Mouse (Mus musculus) midbrain, embryonic 12.5 days (tissue): ENCODE results near the gene Kcnip1. TPM values are rescaled to one million over a fixed set of nuclear protein-coding genes. Genes with fewer than 3 reads are reported as not detected.

Source experiments
- ATAC-seq: fragments of 200-750 bp; cut with Nextera tagmentation; 2 replicates; pipeline ENCODE4 v1.8.0; 2017; ENCODE audit warnings: low read depth, moderate TSS enrichment, moderate library complexity; ENCODE audit not compliant: low FRiP score
- H3K27ac ChIP-seq: fragments of 300-500 bp; sonication (generic); replicated peaks from 2 replicates; pipeline ENCODE4 v1.5.1; 2016; ENCODE audit warnings: mild to moderate bottlenecking
- H3K27me3 ChIP-seq: fragments of 300-500 bp; sonication (generic); 2 replicates; pipeline ENCODE4 v1.6.1; 2016; ENCODE audit warnings: mild to moderate bottlenecking
- H3K36me3 ChIP-seq: fragments of 300-500 bp; sonication (generic); 2 replicates; pipeline ENCODE4 v1.6.1; 2016
- H3K4me1 ChIP-seq: fragments of 300-500 bp; sonication (generic); 2 replicates; pipeline ENCODE4 v1.6.1; 2016
- H3K4me2 ChIP-seq: fragments of 300-500 bp; sonication (generic); replicated peaks from 2 replicates; pipeline ENCODE4 v1.6.1; 2016; ENCODE audit warnings: mild to moderate bottlenecking, moderate library complexity
- H3K4me3 ChIP-seq: fragments of 300-500 bp; sonication (generic); 2 replicates; pipeline ENCODE4 v1.5.1; 2016; ENCODE audit warnings: mild to moderate bottlenecking
- H3K9ac ChIP-seq: fragments of 300-500 bp; sonication (generic); replicated peaks from 2 replicates; pipeline ENCODE4 v1.6.1; 2016; ENCODE audit warnings: mild to moderate bottlenecking, moderate library complexity
- H3K9me3 ChIP-seq: fragments of 300-500 bp; sonication (generic); 2 replicates; pipeline ENCODE4 v1.6.1; 2016; ENCODE audit warnings: mild to moderate bottlenecking
- WGBS: fragments of 180-500 bp; shearing (Covaris S2); methylation state at CpG from one replicate; pipeline ENCODE4 v1.1.7; 2016; 5-methylcytosine and 5-hydroxymethylcytosine counted together
- polyA plus RNA-seq: library from polyadenylated mRNA; unstranded; fragments of >200 nt; fragmentation: Nextera tagmentation; extraction: Ambion mirVana; gene quantifications from 2 replicates; pipeline ENCODE4 v1.2.1, GENCODE M21; 2016

Kcnip1 gene
- polyA plus RNA-seq, 1 experiment from 2014 or later: 15.5 TPM

DNA sequence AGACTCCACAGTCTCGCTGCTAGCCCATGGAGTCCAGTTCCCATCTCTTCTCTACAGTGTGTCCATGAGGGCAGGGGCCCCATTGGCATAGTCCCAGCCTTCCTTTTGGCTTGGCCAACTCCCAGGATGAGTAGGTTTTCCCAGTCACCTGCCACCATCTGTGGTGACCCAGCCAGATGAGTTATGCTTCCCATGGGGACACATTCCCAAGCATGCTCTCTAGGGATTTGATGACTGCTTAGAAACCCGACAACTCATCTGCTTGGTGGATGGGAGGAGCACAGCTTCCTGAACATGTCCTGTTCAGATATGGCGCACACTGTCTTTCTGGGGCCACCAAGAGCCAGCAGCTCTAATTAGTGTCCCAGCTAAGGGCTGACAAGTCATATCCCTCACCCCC, 252.8 kb downstream of the Kcnip1 start:
- Histone ChIP-seq H3K27me3 (0 out of 2 replicates have a peak, but pooled peaks cover 5% of the 10 kb centered on the region), H3K4me2 (no peak overlapping the region), H3K4me1 (peaks cover 7% of the 10 kb centered on the region; the same call in 1 of the 2 replicates), H3K36me3 (no peaks in the 10 kb centered on the region), H3K27ac (no peak overlapping the region), H3K9me3 (no peaks in the 10 kb centered on the region), H3K4me3 (no peak overlapping the region), H3K9ac (no peak overlapping the region)
- 84% methylated on average over 3 of the region's 3 CpGs for WGBS
- ATAC-seq: no peak

DNA sequence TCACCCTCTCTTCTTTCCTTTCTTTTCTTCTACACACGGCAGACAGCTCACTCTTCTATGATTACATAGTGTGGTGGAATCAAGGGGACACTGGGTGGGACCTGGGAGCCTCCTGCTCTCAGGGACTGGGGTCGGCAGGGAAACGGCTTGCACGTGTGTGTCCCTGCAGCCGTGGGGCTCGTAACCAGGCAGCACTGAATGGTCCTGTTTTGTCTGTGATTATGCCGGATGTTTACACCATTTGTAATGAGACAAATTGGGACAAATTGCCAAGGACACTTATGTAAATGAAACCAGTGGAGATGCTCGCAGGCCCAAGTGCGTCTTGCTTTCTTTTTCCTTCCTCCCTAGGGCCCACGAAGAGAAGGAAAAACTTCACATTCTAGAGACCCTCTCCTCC, 256.5 kb downstream of the Kcnip1 start:
- H3K27ac ChIP-seq: no peak overlapping the region
- no peak for ATAC-seq
- H3K4me1 ChIP-seq: no peaks in the 10 kb centered on the region
- no peak overlapping the region for H3K4me3 ChIP-seq
- peaks cover 13% of the 10 kb centered on the region; the same call in 1 of the 2 replicates for H3K27me3 ChIP-seq
- H3K9me3 ChIP-seq: no peaks in the 10 kb centered on the region
- H3K36me3 ChIP-seq: no peaks in the 10 kb centered on the region
- WGBS: 64% methylated on average over 10 of the region's 10 CpGs
- H3K9ac ChIP-seq: no peak overlapping the region
- H3K4me2 ChIP-seq: no peak overlapping the region

DNA sequence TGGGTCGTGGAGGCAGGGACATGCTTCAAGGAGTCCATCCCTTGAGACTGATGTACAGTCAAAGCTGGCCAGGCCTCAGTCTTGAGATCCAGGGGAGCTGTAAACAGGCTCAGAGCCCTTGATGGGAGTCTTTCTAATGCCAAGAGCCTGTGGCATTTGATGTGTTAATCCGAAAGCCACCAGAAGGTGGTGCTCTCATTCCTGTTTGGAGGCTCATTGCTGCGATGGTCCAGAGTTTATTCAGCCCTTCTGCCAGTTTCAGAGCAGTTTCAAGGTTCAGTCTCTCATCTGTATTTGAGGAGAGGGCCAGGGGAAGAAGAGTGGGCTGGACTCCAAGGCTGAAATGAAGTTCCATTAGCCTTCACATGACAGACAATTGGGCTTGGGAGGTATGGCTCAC, 259.7 kb downstream of the Kcnip1 start:
- 0 out of 2 replicates have a peak, but pooled peaks have one; percentile 47 for ATAC-seq
- H3K9me3 ChIP-seq: no peaks in the 10 kb centered on the region
- H3K36me3 ChIP-seq: no peaks in the 10 kb centered on the region
- no peaks in the 10 kb centered on the region for H3K4me1 ChIP-seq
- H3K27ac ChIP-seq: no peak overlapping the region
- WGBS: 10% methylated on average over 3 of the region's 3 CpGs
- no peak overlapping the region for H3K9ac ChIP-seq
- no peak overlapping the region for H3K4me3 ChIP-seq
- H3K27me3 ChIP-seq: peaks cover 17% of the 10 kb centered on the region
- H3K4me2 ChIP-seq: no peak overlapping the region

DNA sequence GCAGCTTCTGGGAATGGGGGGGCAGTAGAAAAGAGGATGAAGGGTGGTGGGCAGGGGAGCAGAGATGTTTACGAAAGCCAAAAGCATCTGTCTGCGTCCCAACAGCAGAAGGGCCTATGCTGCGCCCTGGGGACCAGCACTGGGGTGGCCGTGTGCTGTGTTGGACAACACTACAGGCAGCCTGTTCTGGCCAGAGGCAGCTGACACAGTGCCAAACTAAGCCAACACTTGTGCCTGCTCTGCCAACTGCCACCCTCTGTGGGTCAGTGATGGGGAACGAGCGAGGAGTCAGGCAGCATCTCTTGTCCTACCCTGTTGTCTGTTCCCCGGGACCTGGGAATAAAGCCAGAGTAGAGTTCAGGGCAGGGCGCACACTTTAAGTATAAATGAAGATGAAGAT, 260.6 kb downstream of the Kcnip1 start:
- Histone ChIP-seq H3K27ac (no peak overlapping the region), H3K27me3 (peaks cover 17% of the 10 kb centered on the region), H3K36me3 (no peaks in the 10 kb centered on the region), H3K4me1 (no peaks in the 10 kb centered on the region), H3K9ac (no peak overlapping the region), H3K9me3 (no peaks in the 10 kb centered on the region), H3K4me2 (no peak overlapping the region), H3K4me3 (no peak overlapping the region)
- ATAC-seq: no peak
- 88% methylated on average over 8 of the region's 8 CpGs for WGBS

DNA sequence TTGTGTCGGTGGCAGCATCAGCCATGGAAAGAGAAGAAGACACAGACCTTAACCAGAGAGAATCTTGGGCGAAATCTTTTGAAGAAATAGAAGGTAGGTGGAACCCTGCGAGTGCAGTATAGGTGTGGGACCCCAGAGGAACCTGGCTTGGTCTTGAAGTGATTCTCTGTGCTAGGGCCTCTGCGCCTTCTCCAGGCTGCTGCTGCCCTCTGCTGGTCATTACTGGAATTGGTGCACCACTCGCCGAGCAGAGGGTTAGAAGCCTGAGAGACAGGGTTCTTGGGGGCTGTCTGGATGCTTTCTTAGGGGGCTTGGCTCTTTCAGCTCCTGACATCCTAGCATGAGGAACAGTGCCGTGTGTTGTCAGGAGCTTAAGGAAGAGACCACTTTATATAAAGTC, 271.7 kb downstream of the Kcnip1 start:
- 22% methylated on average over 7 of the region's 7 CpGs for WGBS
- Histone ChIP-seq H3K9ac (no peak overlapping the region), H3K27me3 (peaks cover 6% of the 10 kb centered on the region), H3K36me3 (no peaks in the 10 kb centered on the region), H3K9me3 (0 out of 2 replicates have a peak, but pooled peaks cover 3% of the 10 kb centered on the region), H3K4me2 (no peak overlapping the region), H3K4me3 (no peak overlapping the region), H3K27ac (no peak overlapping the region), H3K4me1 (no peaks in the 10 kb centered on the region)
- no peak for ATAC-seq

DNA sequence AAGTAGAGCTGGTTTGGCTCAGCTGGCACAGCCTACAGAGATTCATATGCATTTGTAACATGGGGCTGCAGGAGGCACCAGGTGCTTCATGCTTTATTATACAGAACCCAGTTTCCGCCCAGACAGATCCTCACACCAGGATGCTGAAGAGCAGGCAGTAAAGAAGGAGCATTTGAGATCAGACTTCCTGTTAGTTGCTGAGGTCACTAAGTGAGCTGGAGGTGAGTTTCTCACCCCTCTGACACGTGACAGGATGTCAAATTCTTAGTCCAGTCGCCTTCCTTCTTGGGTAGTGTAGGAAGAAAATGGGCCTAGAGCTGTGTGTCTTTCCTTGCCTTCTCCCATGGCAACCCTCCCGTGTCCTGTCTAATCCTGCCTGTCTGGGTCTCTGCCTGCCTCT, 286.2 kb downstream of the Kcnip1 start:
- Histone ChIP-seq H3K27ac (no peak overlapping the region), H3K27me3 (no peaks in the 10 kb centered on the region), H3K4me1 (no peaks in the 10 kb centered on the region), H3K9me3 (no peaks in the 10 kb centered on the region), H3K4me2 (no peak overlapping the region), H3K9ac (no peak overlapping the region), H3K36me3 (no peaks in the 10 kb centered on the region), H3K4me3 (no peak overlapping the region)
- WGBS: 26% methylated on average over 4 of the region's 4 CpGs
- ATAC-seq: no peak

DNA sequence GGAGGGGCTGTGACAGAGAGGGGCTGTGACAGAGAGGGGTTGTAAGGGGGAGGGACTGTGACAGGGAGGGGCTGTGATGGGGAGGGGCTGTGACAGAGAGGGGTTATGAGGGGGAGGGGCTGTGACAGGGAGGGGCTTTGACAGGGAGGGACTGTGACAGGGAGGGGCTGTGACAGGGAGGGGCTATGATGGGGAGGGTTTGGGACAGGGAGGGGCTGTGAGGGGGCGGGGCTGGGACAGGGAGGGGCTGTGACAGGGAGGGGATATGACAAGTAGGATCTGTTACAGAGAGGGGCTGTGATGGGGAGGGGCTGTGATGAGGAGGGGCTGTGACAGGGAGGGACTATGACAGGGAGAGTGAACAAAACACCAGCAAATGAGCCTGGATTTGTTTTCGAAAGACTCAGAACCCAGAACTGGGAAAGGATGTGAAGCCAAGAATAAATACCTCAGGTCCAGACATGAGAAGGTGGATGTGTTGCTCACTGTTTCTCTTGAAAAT, 290.9 kb downstream of the Kcnip1 start:
- H3K4me2 ChIP-seq: no peak overlapping the region
- H3K4me3 ChIP-seq: no peak overlapping the region
- H3K4me1 ChIP-seq: no peaks in the 10 kb centered on the region
- WGBS: 34% methylated on average over 2 of the region's 2 CpGs
- H3K9ac ChIP-seq: no peak overlapping the region
- H3K27ac ChIP-seq: no peak overlapping the region
- H3K9me3 ChIP-seq: no peaks in the 10 kb centered on the region
- no peaks in the 10 kb centered on the region for H3K36me3 ChIP-seq
- ATAC-seq: 0 out of 2 replicates have a peak, but pooled peaks have one; percentile 58
- H3K27me3 ChIP-seq: no peaks in the 10 kb centered on the region

DNA sequence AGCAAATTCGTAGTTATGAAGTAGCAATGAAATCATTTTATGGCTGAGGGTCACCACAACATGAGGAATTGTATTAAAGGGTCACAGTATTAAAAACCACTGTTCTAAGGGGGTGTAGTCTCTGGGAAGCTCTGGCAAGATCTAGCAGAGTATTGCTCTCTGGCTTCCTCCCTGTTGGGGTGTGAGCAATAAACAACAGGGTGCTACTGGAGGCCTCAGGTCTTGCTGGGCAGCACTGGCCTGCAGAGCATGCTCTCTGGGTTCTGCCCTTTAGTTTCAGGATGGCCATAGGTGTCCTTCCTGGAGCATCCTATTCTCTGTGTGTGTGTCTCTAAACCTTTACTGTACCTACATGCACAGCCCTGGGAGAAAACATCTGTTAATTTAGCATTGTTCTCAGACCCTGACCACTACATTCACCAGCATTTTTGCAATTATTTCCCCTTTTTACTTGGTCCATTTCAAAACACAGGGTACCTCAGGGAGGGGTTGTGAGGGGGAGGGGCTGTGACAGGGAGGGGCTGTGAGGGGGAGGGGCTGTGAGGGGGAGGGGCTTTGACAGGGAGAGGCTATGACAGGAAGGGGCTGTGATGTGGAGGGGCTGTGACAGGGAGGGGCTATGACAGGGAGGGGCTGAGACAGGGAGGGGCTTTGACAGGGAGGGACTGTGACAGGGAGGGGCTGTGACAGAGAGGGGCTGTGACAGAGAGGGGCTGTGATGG, 291.6 kb downstream of the Kcnip1 start:
- Histone ChIP-seq H3K4me2 (no peak overlapping the region), H3K4me1 (no peaks in the 10 kb centered on the region), H3K9ac (no peak overlapping the region), H3K27me3 (no peaks in the 10 kb centered on the region), H3K36me3 (no peaks in the 10 kb centered on the region), H3K9me3 (no peaks in the 10 kb centered on the region), H3K27ac (no peak overlapping the region), H3K4me3 (no peak overlapping the region)
- no peak for ATAC-seq
- WGBS: 74% methylated on average over 1 of the region's 1 CpGs

DNA sequence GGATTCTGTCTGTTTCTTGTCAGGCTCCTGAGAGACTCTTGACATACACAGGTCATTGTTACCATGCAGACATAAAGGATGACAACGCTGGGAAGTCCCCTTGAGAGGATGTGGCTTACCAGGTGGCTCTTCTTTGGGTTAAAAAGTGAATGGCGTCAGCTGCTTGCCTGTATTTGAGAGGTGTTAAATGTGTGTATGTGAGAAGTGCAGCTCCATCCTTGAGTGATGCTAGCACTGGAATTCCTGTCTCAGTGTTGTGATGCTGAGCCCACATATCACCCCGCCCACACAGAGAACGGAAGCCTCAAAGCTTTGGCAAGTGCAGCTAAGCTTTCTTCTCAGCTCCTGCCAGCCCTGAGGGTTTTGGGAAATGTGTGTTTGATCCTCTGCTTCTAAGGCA, 292.2 kb downstream of the Kcnip1 start:
- no peaks in the 10 kb centered on the region for H3K4me1 ChIP-seq
- no peak overlapping the region for H3K4me3 ChIP-seq
- H3K9ac ChIP-seq: no peak overlapping the region
- no peaks in the 10 kb centered on the region for H3K27me3 ChIP-seq
- H3K36me3 ChIP-seq: no peaks in the 10 kb centered on the region
- H3K27ac ChIP-seq: no peak overlapping the region
- no peak overlapping the region for H3K4me2 ChIP-seq
- no peaks in the 10 kb centered on the region for H3K9me3 ChIP-seq
- WGBS: 66% methylated on average over 4 of the region's 4 CpGs
- no peak for ATAC-seq

DNA sequence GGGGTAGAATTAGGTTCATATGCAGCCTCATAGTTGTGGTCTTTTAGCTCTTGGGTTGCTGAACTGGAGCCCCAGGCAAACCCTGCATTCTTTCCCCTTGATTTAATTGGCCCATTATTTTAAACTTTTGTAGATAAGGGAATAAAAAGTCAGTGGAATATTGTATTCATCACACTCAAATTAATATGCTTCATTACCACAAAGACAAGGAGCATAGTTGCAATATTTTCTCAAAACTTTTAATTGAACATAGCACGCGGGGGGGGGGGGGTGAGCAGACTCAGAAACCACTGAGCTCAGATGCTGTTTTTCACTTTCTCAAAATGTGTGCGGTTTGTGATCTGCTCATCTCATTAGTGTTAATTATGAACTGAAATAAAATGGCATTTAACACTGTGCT, 302.8 kb downstream of the Kcnip1 start:
- Histone ChIP-seq H3K27ac (no peak overlapping the region), H3K27me3 (no peaks in the 10 kb centered on the region), H3K36me3 (no peaks in the 10 kb centered on the region), H3K9me3 (no peaks in the 10 kb centered on the region), H3K9ac (no peak overlapping the region), H3K4me2 (no peak overlapping the region), H3K4me3 (no peak overlapping the region), H3K4me1 (no peaks in the 10 kb centered on the region)
- ATAC-seq: no peak
- 92% methylated on average over 3 of the region's 3 CpGs for WGBS

DNA sequence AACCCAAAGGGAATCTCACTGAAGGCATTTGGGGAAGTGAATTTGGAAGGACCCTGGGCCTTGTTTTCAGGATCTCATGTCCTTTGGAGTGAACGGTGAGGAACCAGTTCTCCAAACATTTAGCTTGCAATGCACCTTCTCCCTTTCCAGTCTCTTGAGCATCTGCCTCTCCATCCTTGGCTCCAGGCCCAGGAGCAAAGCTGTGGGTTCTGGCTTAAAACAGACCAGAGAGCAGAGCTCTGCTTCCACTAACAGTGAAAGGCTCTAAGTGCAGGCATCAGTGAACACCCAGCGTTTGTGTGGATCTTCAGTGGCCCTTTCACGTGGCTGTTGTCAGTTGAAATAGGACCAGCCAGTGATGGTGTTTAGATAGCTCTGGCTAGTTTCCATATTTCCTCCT, 307.0 kb downstream of the Kcnip1 start:
- Histone ChIP-seq H3K27me3 (peaks cover 5% of the 10 kb centered on the region), H3K4me2 (no peak overlapping the region), H3K9me3 (no peaks in the 10 kb centered on the region), H3K36me3 (no peaks in the 10 kb centered on the region), H3K27ac (no peak overlapping the region), H3K4me3 (no peak overlapping the region), H3K9ac (no peak overlapping the region), H3K4me1 (no peaks in the 10 kb centered on the region)
- ATAC-seq: no peak
- 87% methylated on average over 3 of the region's 3 CpGs for WGBS

DNA sequence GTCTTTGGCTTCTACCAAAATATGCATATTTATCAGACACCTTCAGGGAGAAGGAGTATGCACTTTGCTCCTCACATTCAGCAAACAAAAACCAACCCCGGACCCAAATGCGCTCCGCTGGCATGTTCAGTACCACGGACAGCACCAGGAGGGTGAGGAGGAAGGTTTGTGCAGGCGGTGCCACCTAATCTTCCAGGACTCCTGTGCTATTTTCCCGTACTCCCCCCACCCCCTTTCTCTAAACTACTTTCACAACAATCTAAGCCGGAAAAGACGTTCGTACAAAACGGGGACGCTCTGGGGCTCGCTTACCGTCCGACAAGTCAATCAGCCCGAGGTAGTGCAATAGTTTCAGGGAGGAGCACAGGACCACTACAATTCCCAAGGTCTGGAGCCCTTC, 312.8 kb downstream of the Kcnip1 start:
- H3K4me3 ChIP-seq: peak overlapping the region; percentile 20
- 0 out of 2 replicates have a peak, but pooled peaks cover 5% of the 10 kb centered on the region for H3K4me1 ChIP-seq
- no peak overlapping the region for H3K27ac ChIP-seq
- no peak overlapping the region for H3K9ac ChIP-seq
- WGBS: under 1% methylated on average over 15 of the region's 15 CpGs
- H3K9me3 ChIP-seq: no peaks in the 10 kb centered on the region
- ATAC-seq: no peak
- peak overlapping the region; percentile 38 for H3K4me2 ChIP-seq
- no peaks in the 10 kb centered on the region for H3K36me3 ChIP-seq
- H3K27me3 ChIP-seq: peaks cover 13% of the 10 kb centered on the region
